Mouse (Mus musculus) erythroblast, embryonic 14.5 days (primary cell): ENCODE data around the gene Sgce.

Experiments
- GATA1 ChIP-seq: IDR thresholded peaks from 2 replicates; pipeline ENCODE4 v1.6.1; 2012; ENCODE audit warnings: low read length, inconsistent platforms, mixed read lengths
- TAL1 ChIP-seq: IDR thresholded peaks from 3 replicates; pipeline ENCODE4 v1.6.1; 2012; ENCODE audit warnings: low read length, inconsistent platforms, mixed read lengths

DNA sequence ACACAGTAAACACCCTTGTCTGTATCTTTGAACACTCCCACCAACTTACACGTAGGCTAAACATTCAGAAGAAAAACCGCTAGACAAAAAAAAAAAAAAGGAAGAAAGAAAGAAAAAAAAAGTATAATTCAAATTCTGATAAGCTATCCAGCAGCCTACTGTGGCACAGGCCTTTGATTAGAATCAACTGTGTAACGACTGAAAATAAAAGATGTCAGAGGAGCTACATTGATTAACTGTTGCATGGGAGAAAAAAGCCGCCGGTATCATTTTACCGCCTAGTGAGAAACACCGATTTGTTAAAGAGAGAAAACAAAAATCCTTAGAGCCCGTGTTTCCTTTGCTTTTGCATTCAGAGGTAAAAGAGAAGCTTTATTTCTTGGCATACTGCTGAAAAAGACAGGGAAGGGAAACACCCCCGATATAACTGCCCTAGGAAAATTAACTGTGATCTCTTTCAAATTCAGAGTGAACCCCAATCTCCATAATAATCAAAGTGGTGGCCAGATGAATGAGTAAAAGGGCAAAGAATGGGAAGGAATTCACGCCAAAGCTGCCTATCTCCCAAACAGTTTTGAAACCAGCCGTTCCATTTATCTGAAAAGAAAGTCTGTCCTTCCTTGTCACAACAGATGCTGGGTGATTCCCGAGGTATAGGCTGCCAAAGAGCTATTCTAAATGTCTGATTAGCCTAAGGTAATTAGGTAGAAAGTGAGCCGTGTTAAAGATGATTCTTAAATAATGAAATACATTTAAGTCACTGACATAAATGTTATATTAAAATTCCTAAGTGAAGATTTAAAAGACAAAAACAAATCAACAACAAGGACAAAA is 7.3 kb downstream of the Sgce start:
- TF ChIP-seq TAL1 (no peak), GATA1 (no peak)
